Mouse (Mus musculus) heart, embryonic 14.5 days (tissue): ENCODE data around the gene Mmp9. TPM values are rescaled to one million over a fixed set of nuclear protein-coding genes. Genes with fewer than 3 reads are reported as not detected.

Experiments
- polyA plus RNA-seq: library from polyadenylated mRNA; unstranded; fragments of >200 nt; fragmentation: Nextera tagmentation; extraction: Ambion mirVana; gene quantifications from 2 replicates; pipeline ENCODE4 v1.2.1, GENCODE M21; 2014

The Mmp9 gene
- polyA plus RNA-seq, 1 experiment from 2014 or later, result 0.09 TPM

Other genes with a start within 250 kb of the Mmp9 start
- not detected in 2 replicates for gene Spint4, start 242.3 kb upstream of the Mmp9 start, polyA plus RNA-seq
- not detected in 2 replicates for gene Spint5, start 225.5 kb upstream of the Mmp9 start, polyA plus RNA-seq
- gene Wfdc3, start 194.8 kb upstream of the Mmp9 start, polyA plus RNA-seq, result 0.51 and 0.65 TPM in 2 replicates
- gene Dnttip1, start 194.8 kb upstream of the Mmp9 start, polyA plus RNA-seq, result 51.1 and 53.8 TPM in 2 replicates
- 349 and 388 TPM in 2 replicates for gene Ube2c, start 170.9 kb upstream of the Mmp9 start, polyA plus RNA-seq
- gene Tnnc2, start 160.8 kb upstream of the Mmp9 start, polyA plus RNA-seq, result 0.59 and 1.7 TPM in 2 replicates
- gene Snx21, start 155.0 kb upstream of the Mmp9 start, polyA plus RNA-seq, result 37.2 and 38.0 TPM in 2 replicates
- gene Acot8, start 135.9 kb upstream of the Mmp9 start, polyA plus RNA-seq, result 12.7 and 13.9 TPM in 2 replicates
- 5.4 and 5.9 TPM in 2 replicates for gene Zswim3, start 135.7 kb upstream of the Mmp9 start, polyA plus RNA-seq
- gene Zswim1, start 118.1 kb upstream of the Mmp9 start, polyA plus RNA-seq, result 8.6 TPM in 2 replicates
- not detected in 2 replicates for gene Spata25, start 112.2 kb upstream of the Mmp9 start, polyA plus RNA-seq
- gene Ctsa, start 107.9 kb upstream of the Mmp9 start, polyA plus RNA-seq, result 178 TPM in 2 replicates
- gene Neurl2, start 107.3 kb upstream of the Mmp9 start, polyA plus RNA-seq, result 54.6 and 55.1 TPM in 2 replicates
- 9.6 and 10.4 TPM in 2 replicates for gene Pltp, start 83.1 kb upstream of the Mmp9 start, polyA plus RNA-seq
- gene Pcif1, start 61.5 kb upstream of the Mmp9 start, polyA plus RNA-seq, result 58.0 and 58.8 TPM in 2 replicates
- gene Zfp335, start 29.0 kb upstream of the Mmp9 start, polyA plus RNA-seq, result 6.8 and 6.9 TPM in 2 replicates
- 0.62 and 0.71 TPM in 2 replicates for gene Slc12a5, start 20.0 kb downstream of the Mmp9 start, polyA plus RNA-seq
- 34.1 and 35.7 TPM in 2 replicates for gene Ncoa5, start 94.1 kb downstream of the Mmp9 start, polyA plus RNA-seq
- 5.8 and 8.6 TPM in 2 replicates for gene Cd40, start 114.8 kb downstream of the Mmp9 start, polyA plus RNA-seq
- not detected in 2 replicates for gene 1700025C18Rik, start 150.0 kb downstream of the Mmp9 start, polyA plus RNA-seq